Mouse (Mus musculus) limb, embryonic 14.5 days (tissue): ENCODE results near the gene Ctnnd2. TPM values are rescaled to one million over a fixed set of nuclear protein-coding genes. Genes with fewer than 3 reads are reported as not detected.

Experiments
- ATAC-seq: fragments of 200-750 bp; cut with Nextera tagmentation; 2 replicates; pipeline ENCODE4 v1.8.0; 2017; ENCODE audit warnings: low read depth, moderate number of reproducible peaks, moderate TSS enrichment; ENCODE audit not compliant: low FRiP score
- DNase-seq: peaks from one replicate; pipeline ENCODE4 v3.0.0-alpha.2; 2015; ENCODE audit warnings: low spot score
- H3K27ac ChIP-seq: fragments of 300-500 bp; sonication (generic); replicated peaks from 2 replicates; pipeline ENCODE4 v1.5.1; 2014; ENCODE audit warnings: low read depth, mild to moderate bottlenecking, low read length, moderate library complexity, mixed read lengths
- H3K27me3 ChIP-seq: fragments of 300-500 bp; sonication (generic); 2 replicates; pipeline ENCODE4 v1.6.1; 2014; ENCODE audit warnings: low read length, mixed read lengths; ENCODE audit not compliant: control insufficient read depth, insufficient read depth
- H3K36me3 ChIP-seq: fragments of 300-500 bp; sonication (generic); 2 replicates; pipeline ENCODE4 v1.6.1; 2014; ENCODE audit warnings: mild to moderate bottlenecking, low read length, moderate library complexity, mixed read lengths; ENCODE audit not compliant: control insufficient read depth, insufficient read depth
- H3K4me1 ChIP-seq: fragments of 300-500 bp; sonication (generic); 2 replicates; pipeline ENCODE4 v1.6.1; 2014; ENCODE audit warnings: antibody characterized with exemption, low read length, mixed read lengths; ENCODE audit not compliant: control insufficient read depth, insufficient read depth
- H3K4me2 ChIP-seq: fragments of 300-500 bp; sonication (generic); replicated peaks from 2 replicates; pipeline ENCODE4 v1.6.1; 2014; ENCODE audit warnings: low read depth, mild to moderate bottlenecking, low read length, moderate library complexity; ENCODE audit not compliant: severe bottlenecking
- H3K4me3 ChIP-seq: fragments of 300-500 bp; sonication (generic); replicated peaks from 2 replicates; pipeline ENCODE4 v1.5.1; 2014; ENCODE audit warnings: low read length
- H3K9ac ChIP-seq: fragments of 300-500 bp; sonication (generic); 2 replicates; pipeline ENCODE4 v1.6.1; 2014; ENCODE audit warnings: mild to moderate bottlenecking, low read depth, low read length, moderate library complexity; ENCODE audit not compliant: severe bottlenecking
- H3K9me3 ChIP-seq: fragments of 300-500 bp; sonication (generic); 2 replicates; pipeline ENCODE4 v1.6.1; 2016; ENCODE audit warnings: low read length; ENCODE audit not compliant: control insufficient read depth
- POLR2A ChIP-seq: fragments of 200-500 bp; IDR thresholded peaks from 2 replicates; pipeline ENCODE4 v1.8.0; 2012; ENCODE audit warnings: inconsistent platforms, mild to moderate bottlenecking, moderate library complexity, borderline replicate concordance; ENCODE audit not compliant: insufficient read depth, insufficient read length; ENCODE audit errors: extremely low read depth
- WGBS: fragments of 180-500 bp; shearing (Covaris S2); extraction: QIAGEN DNeasy Blood & Tissue Kit; methylation state at CpG from one replicate; pipeline ENCODE4 v1.1.7; 2014; 5-methylcytosine and 5-hydroxymethylcytosine counted together
- polyA plus RNA-seq, 2 experiments: library from polyadenylated mRNA; depleted of rRNA in 1 of 2; stranded (reverse) in 1 of 2; unstranded in 1 of 2; fragments of >200 nt; fragmentation: Nextera tagmentation in 1 of 2; extraction: Ambion mirVana in 1 of 2; gene quantifications; 2 replicates each; pipeline versions ENCODE4 v1.2.1 to v1.2.3; 2012 to 2014

The Ctnnd2 gene
- polyA plus RNA-seq, 2 experiments: 3.6 to 4.2 TPM

DNA sequence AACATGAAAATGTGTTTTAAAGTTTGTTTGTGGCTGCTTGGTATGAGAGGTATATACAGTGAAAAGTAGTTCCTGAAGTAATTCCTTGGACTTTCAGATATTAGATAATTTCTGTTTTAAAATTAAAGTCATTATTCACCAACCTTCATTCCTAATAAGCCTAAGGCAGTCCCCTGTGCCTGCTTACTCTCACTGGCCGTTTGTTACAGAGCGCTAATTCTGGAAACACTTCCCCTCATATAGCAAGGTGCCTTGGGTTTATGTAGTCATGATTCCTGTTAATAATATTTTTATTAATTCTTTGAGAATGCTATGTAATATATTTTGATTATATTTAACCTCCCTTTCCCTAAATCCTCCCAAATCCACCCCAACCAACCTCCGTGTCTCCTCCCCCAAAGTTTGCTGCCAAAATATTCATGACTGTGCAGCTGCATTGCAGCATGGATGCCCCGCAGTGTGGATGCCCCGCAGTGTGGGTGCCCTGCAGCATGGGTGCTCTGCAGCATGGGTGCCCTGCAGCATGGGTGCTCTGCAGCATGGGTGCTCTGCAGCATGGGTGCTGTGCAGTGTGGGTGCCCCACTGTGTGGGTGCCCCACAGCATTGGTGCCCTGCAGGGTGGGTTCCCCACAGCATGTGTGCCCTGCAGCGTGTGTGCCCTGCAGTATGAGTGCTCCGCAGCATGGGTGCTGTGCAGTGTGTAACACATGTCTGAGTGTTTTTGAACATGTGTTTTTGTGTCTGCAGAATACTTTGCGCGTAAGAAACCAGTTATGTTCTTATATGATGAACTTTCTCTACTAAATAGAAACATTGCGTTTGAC is 63.0 kb downstream of the Ctnnd2 start:
- no peak overlapping the region for H3K4me2 ChIP-seq
- no peak overlapping the region for H3K9ac ChIP-seq
- no peak for TF ChIP-seq POLR2A
- 86% methylated on average over 10 of the region's 10 CpGs for WGBS
- no peak for ATAC-seq
- no peak for DNase-seq
- H3K4me3 ChIP-seq: no peak overlapping the region
- no peaks in the 10 kb centered on the region for H3K9me3 ChIP-seq
- no peak overlapping the region for H3K27ac ChIP-seq
- H3K36me3 ChIP-seq: no peaks in the 10 kb centered on the region
- H3K4me1 ChIP-seq: no peaks in the 10 kb centered on the region
- H3K27me3 ChIP-seq: no peaks in the 10 kb centered on the region

DNA sequence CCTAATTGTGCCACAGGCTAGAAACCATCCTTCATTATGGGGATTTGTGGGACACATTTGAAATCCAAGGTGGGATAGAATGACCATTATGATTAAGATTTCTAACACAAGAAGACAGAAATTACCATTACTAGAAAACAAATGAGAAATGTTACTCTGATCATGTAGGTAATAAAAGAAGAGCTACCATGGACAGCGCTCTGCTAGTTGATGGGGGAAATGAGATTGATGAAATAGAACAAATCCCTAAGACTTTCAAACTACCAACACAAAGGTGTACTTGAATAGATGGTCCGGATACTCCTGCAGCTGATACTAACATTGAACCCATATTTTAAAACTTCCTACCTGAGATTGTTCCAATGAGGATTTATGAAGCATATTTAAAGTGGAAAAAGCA is 68.5 kb downstream of the Ctnnd2 start:
- H3K27ac ChIP-seq: no peak overlapping the region
- H3K4me1 ChIP-seq: no peaks in the 10 kb centered on the region
- 95% methylated on average over 2 of the region's 2 CpGs for WGBS
- H3K4me2 ChIP-seq: no peak overlapping the region
- H3K9me3 ChIP-seq: no peaks in the 10 kb centered on the region
- H3K4me3 ChIP-seq: no peak overlapping the region
- no peaks in the 10 kb centered on the region for H3K27me3 ChIP-seq
- no peak for TF ChIP-seq POLR2A
- no peaks in the 10 kb centered on the region for H3K36me3 ChIP-seq
- DNase-seq (peak; percentile 76), ATAC-seq (no peak)
- H3K9ac ChIP-seq: no peak overlapping the region

DNA sequence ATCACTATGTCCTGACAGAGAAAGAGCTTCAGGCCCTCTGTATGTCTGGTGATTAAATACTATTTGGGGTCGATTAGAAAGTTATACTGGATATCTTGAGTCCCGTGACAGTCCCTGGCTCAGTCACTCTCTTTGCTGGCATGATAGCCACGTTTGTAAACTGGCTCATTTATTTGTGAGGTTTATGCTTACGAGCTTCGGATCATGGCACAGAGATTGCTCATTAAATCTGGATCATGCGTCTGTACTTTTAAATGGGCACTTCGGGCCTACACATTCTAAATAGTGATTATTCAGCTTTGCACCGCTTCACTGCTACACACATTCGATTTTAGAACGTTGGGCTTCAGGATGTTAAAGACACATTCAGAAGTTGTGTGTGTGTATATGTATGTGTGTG is 96.4 kb downstream of the Ctnnd2 start:
- Histone ChIP-seq H3K4me2 (no peak overlapping the region), H3K36me3 (no peaks in the 10 kb centered on the region), H3K27ac (no peak overlapping the region), H3K9ac (no peak overlapping the region), H3K9me3 (no peaks in the 10 kb centered on the region), H3K4me1 (no peaks in the 10 kb centered on the region), H3K27me3 (no peaks in the 10 kb centered on the region), H3K4me3 (no peak overlapping the region)
- ATAC-seq (no peak), DNase-seq (no peak)
- no peak for TF ChIP-seq POLR2A
- WGBS: 77% methylated on average over 10 of the region's 10 CpGs

DNA sequence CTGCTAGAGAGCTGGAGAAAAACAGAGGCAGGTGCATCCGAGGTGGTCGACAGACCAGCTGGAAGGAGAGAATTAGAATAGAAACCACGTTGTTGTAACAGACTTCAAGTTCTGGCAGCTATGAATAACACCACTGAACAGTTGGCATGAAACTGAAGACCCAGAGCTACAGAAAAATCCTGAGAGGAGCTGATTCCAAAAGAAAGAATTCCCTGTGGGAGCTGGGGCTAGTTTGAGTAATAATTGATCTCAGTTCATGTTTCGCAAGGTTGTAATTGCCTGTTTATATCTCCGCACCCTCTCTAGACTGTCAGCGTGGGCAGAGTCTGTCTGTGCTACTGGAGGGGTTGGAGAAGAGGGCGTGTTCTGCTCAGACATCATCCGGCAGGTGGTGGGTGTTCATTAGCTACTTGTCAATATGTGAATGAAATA is 98.8 kb downstream of the Ctnnd2 start:
- DNase-seq (no peak), ATAC-seq (peak; percentile 63)
- no peaks in the 10 kb centered on the region for H3K9me3 ChIP-seq
- no peak overlapping the region for H3K27ac ChIP-seq
- H3K4me1 ChIP-seq: no peaks in the 10 kb centered on the region
- H3K36me3 ChIP-seq: no peaks in the 10 kb centered on the region
- no peak overlapping the region for H3K4me2 ChIP-seq
- TF ChIP-seq POLR2A: no peak
- no peak overlapping the region for H3K4me3 ChIP-seq
- H3K27me3 ChIP-seq: no peaks in the 10 kb centered on the region
- no peak overlapping the region for H3K9ac ChIP-seq
- WGBS: 77% methylated on average over 8 of the region's 8 CpGs

DNA sequence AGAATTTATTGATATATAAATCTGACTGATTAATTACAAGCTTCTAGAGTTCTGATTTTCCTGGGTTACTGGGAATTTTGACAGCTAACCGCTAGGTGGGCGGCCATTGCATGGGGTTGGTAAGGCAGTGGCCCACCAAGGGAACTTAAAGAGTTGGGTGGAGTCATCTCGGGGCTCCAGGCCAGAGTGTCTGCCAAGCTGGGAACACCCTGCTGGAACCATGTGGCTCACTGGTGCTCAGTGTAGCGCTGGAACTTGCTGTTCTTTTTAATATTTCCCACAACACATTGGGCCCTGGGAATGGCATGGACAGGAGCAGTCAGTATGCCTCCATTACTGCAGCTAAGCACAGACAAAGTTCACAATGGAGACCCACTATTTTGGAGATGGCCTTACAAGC is 99.9 kb downstream of the Ctnnd2 start:
- H3K4me3 ChIP-seq: no peak overlapping the region
- H3K9ac ChIP-seq: no peak overlapping the region
- no peak for TF ChIP-seq POLR2A
- H3K36me3 ChIP-seq: no peaks in the 10 kb centered on the region
- WGBS: 84% methylated on average over 4 of the region's 4 CpGs
- H3K4me1 ChIP-seq: no peaks in the 10 kb centered on the region
- no peak overlapping the region for H3K27ac ChIP-seq
- H3K4me2 ChIP-seq: no peak overlapping the region
- H3K27me3 ChIP-seq: no peaks in the 10 kb centered on the region
- no peaks in the 10 kb centered on the region for H3K9me3 ChIP-seq
- no peak for DNase-seq
- no peak for ATAC-seq
